Mouse (Mus musculus): Measurements from ENCODE around the gene 1110002E22Rik. TPM values are rescaled to one million over a fixed set of nuclear protein-coding genes. Genes with fewer than 3 reads are reported as not detected.

1110002E22Rik gene
- polyA plus RNA-seq, 1 experiment from 2014 or later, result 18.7 TPM

DNA sequence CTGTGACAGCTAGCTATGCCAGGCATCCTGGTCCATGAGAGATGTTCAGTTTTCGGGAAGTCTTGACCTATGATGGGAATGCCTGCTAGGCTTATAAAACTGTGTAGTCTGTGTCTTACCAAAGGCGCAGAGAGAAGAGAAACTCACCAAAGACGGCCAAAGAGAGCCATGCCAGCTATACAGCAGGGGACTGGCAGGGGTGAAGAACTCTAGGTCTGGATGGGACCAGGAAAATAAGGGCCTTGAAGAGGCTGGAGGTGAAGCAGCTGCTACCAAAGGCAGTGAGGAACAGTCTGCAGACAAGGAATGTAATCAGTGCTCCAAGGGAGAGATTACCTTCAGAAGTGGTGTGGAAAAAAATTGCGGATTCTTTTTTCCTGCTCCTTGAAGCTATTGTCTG, 19.0 kb downstream of the 1110002E22Rik start:
- H3K36me3 ChIP-seq (ENCODE audit: control insufficient read depth, insufficient read depth), result peaks cover 6% of the 10 kb centered on the region
- no peak for ATAC-seq (replicated peaks; ENCODE audit: extremely low read depth, insufficient read depth, low FRiP score)
- H3K4me2 ChIP-seq (ENCODE audit: low read depth, low read length), result no peak overlapping the region
- no peaks in the 10 kb centered on the region for H3K9me3 ChIP-seq (replicated peaks; ENCODE audit: control insufficient read depth, low read length)
- H3K4me1 ChIP-seq (ENCODE audit: control insufficient read depth, insufficient read depth, low read length), result peaks cover 10% of the 10 kb centered on the region
- no peak overlapping the region for H3K9ac ChIP-seq (ENCODE audit: low read length)
- no peak overlapping the region for H3K4me3 ChIP-seq (ENCODE audit: low read length)
- 58% methylated on average over 4 of the region's 4 CpGs for WGBS
- peak overlapping the region; percentile 61 for H3K27ac ChIP-seq (ENCODE audit: low read length)
- H3K27me3 ChIP-seq (ENCODE audit: control insufficient read depth, insufficient read depth, low read length), result no peaks in the 10 kb centered on the region

DNA sequence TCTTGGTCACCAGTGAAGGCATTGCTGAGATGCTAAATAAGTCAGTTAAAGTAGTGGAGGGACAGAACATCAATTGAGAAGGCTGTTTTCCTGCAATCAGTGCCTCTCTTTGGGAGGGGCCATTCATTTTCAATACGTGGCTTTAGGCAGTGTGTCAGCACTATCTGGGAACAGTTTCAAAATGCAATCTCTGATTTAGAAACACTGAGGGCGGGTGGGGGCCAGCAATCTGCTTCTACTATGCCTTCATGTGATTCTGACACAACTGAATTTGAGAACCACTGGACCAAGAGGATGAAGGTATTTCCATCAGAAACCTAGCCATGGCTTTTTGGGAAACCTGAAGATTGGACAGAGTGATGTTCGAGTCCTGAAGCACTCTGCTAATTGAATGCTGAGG, 30.4 kb downstream of the 1110002E22Rik start:
- H3K4me1 ChIP-seq (ENCODE audit: control insufficient read depth, insufficient read depth, low read length), result peaks cover 23% of the 10 kb centered on the region
- no peak for ATAC-seq (replicated peaks; ENCODE audit: extremely low read depth, insufficient read depth, low FRiP score)
- H3K9ac ChIP-seq (ENCODE audit: low read length), result no peak overlapping the region
- no peaks in the 10 kb centered on the region for H3K36me3 ChIP-seq (ENCODE audit: control insufficient read depth, insufficient read depth)
- H3K9me3 ChIP-seq (replicated peaks; ENCODE audit: control insufficient read depth, low read length), result no peaks in the 10 kb centered on the region
- no peaks in the 10 kb centered on the region for H3K27me3 ChIP-seq (ENCODE audit: control insufficient read depth, insufficient read depth, low read length)
- WGBS, result 50% methylated on average over 3 of the region's 3 CpGs
- no peak overlapping the region for H3K4me3 ChIP-seq (ENCODE audit: low read length)
- peak overlapping the region; percentile 44 for H3K27ac ChIP-seq (ENCODE audit: low read length)
- no peak overlapping the region for H3K4me2 ChIP-seq (ENCODE audit: low read depth, low read length)

DNA sequence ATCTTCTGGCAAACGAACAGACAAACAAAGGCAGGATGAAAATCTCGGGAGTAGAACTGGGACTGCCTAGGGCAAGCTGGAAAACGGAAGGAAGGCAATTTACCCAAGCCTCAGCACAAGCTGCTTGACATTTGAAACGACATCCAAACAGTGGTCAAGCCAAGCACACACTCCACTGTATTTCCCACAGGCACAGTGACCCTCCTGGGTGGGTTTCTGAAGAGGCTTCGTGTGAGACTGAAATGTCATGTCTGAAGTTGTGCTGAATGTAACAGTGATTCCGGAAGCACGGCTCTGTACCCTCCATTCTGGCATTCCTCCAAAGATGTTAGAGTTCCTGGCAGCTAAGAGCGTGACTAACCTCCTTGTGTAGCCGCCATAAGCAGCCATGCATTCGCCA, 30.9 kb downstream of the 1110002E22Rik start:
- Histone ChIP-seq H3K4me3 (ENCODE audit: low read length) (no peak overlapping the region), H3K27ac (ENCODE audit: low read length) (peak overlapping the region; percentile 44), H3K4me2 (ENCODE audit: low read depth, low read length) (no peak overlapping the region), H3K4me1 (ENCODE audit: control insufficient read depth, insufficient read depth, low read length) (peaks cover 23% of the 10 kb centered on the region), H3K9ac (ENCODE audit: low read length) (no peak overlapping the region), H3K27me3 (ENCODE audit: control insufficient read depth, insufficient read depth, low read length) (no peaks in the 10 kb centered on the region), H3K9me3 (replicated peaks; ENCODE audit: control insufficient read depth, low read length) (no peaks in the 10 kb centered on the region), H3K36me3 (ENCODE audit: control insufficient read depth, insufficient read depth) (no peaks in the 10 kb centered on the region)
- ATAC-seq (replicated peaks; ENCODE audit: extremely low read depth, insufficient read depth, low FRiP score), result peak; percentile 28
- 52% methylated on average over 10 of the region's 10 CpGs for WGBS

DNA sequence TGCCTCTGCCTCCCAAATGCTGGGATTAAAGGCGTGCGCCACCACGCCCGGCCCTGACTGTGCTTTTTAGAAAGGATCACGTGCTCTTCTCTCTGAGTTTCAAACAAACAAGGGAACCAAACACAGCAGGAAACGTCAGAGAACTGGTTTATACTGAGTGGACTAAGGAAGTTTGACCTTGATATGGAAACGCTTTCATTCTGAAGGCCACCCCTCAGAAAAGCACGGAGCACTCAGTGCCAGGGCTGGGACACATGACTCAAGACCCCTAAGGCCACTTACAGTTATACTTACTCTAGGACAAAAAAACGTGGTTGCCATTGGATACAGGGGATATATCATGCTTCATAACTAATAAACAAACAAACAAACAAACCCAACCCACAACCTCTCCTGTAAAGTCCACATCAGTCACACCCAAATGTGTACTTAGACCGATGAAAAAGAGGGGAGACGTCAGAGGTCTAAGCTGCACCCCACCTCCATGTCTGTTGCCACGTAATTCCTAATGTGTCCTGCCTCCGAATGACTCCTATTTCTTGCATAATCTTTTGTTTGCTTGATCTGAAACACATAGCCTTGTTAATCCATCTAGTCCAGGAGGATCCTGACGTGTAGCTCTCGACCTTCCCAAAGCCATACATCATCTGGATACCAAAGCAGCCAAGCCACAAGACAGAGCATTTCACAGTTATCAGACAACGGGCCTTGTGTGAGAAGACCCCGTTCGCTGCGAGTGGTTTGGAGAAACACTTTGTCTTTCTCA, 31.6 kb downstream of the 1110002E22Rik start:
- Histone ChIP-seq H3K4me3 (ENCODE audit: low read length) (no peak overlapping the region), H3K4me2 (ENCODE audit: low read depth, low read length) (no peak overlapping the region), H3K4me1 (ENCODE audit: control insufficient read depth, insufficient read depth, low read length) (peaks cover 23% of the 10 kb centered on the region), H3K36me3 (ENCODE audit: control insufficient read depth, insufficient read depth) (no peaks in the 10 kb centered on the region), H3K27ac (ENCODE audit: low read length) (no peak overlapping the region), H3K9me3 (replicated peaks; ENCODE audit: control insufficient read depth, low read length) (no peaks in the 10 kb centered on the region), H3K9ac (ENCODE audit: low read length) (no peak overlapping the region), H3K27me3 (ENCODE audit: control insufficient read depth, insufficient read depth, low read length) (no peaks in the 10 kb centered on the region)
- ATAC-seq (replicated peaks; ENCODE audit: extremely low read depth, insufficient read depth, low FRiP score), result no peak
- 81% methylated on average over 19 of the region's 19 CpGs for WGBS

DNA sequence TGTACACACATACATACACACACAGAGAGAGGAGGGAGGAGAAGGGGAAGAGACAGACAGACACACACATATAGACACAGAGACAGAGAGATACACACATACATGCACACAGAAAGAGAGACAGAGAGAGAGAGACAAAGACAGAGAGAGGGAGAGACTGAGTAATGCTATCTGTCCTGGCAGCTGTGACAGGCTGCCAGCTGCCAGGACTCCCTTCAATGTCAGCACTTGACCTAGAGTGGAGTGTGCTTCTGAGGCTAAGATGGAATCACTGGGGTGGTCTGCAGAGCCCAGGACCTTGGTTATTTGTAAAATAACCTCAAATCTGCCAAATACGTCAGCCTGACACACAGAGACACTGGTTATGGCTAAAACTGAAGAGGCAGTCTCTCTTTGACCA, 32.9 kb downstream of the 1110002E22Rik start:
- peak overlapping the region; percentile 50 for H3K27ac ChIP-seq (ENCODE audit: low read length)
- no peaks in the 10 kb centered on the region for H3K36me3 ChIP-seq (ENCODE audit: control insufficient read depth, insufficient read depth)
- WGBS, result 59% methylated on average over 1 of the region's 1 CpGs
- H3K4me1 ChIP-seq (ENCODE audit: control insufficient read depth, insufficient read depth, low read length), result peaks cover 23% of the 10 kb centered on the region
- H3K9me3 ChIP-seq (replicated peaks; ENCODE audit: control insufficient read depth, low read length), result no peaks in the 10 kb centered on the region
- no peak overlapping the region for H3K4me2 ChIP-seq (ENCODE audit: low read depth, low read length)
- no peaks in the 10 kb centered on the region for H3K27me3 ChIP-seq (ENCODE audit: control insufficient read depth, insufficient read depth, low read length)
- H3K9ac ChIP-seq (ENCODE audit: low read length), result 0 out of 2 replicates have a peak overlapping the region, but pooled peaks have one; percentile 1
- peak; percentile 70; the same call in 1 of the 2 replicates for ATAC-seq (replicated peaks; ENCODE audit: extremely low read depth, insufficient read depth, low FRiP score)
- no peak overlapping the region for H3K4me3 ChIP-seq (ENCODE audit: low read length)

DNA sequence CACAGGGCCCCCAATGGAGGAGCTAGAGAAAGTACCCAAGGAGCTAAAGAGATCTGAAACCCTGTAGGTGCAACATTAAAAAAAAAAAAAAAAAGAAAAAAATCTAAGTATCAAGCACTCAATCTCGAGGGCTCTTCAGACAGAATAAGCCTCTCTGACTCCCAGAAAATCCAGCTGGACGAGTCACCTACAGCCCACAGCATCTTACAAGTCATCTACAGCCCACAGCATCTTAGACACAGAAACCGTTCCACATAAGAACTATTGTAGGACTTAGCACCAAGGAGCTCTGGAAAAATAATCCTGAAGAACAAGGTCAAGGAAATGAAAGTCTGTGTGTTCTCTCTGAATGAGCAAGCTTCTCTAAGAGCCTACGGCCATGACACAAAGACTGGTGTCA, 37.1 kb downstream of the 1110002E22Rik start:
- Histone ChIP-seq H3K9me3 (replicated peaks; ENCODE audit: control insufficient read depth, low read length) (no peaks in the 10 kb centered on the region), H3K4me3 (ENCODE audit: low read length) (no peak overlapping the region), H3K4me1 (ENCODE audit: control insufficient read depth, insufficient read depth, low read length) (peaks cover 22% of the 10 kb centered on the region), H3K27ac (ENCODE audit: low read length) (no peak overlapping the region), H3K36me3 (ENCODE audit: control insufficient read depth, insufficient read depth) (no peaks in the 10 kb centered on the region), H3K9ac (ENCODE audit: low read length) (no peak overlapping the region), H3K4me2 (ENCODE audit: low read depth, low read length) (no peak overlapping the region), H3K27me3 (ENCODE audit: control insufficient read depth, insufficient read depth, low read length) (no peaks in the 10 kb centered on the region)
- 78% methylated on average over 4 of the region's 4 CpGs for WGBS
- no peak for ATAC-seq (replicated peaks; ENCODE audit: extremely low read depth, insufficient read depth, low FRiP score)

DNA sequence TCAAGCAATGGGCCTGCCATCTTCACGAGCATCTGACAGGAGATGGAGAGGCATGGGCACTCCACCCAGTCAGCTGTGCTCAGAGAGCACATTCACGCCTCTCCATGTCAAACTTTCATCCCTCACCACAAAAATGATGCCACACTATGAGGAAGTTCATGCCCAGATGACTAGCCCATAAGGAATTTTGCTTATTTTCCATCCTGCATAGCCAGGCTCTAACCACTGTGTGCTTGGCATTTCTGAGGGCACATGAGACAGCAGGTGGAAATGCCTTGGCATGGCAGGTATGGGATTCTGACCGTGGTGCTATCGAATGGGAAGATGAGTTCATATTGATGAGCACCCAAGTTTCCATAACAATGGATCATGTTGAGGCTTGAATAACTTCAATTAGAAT, 38.8 kb downstream of the 1110002E22Rik start:
- Histone ChIP-seq H3K4me1 (ENCODE audit: control insufficient read depth, insufficient read depth, low read length) (peaks cover 8% of the 10 kb centered on the region), H3K27me3 (ENCODE audit: control insufficient read depth, insufficient read depth, low read length) (no peaks in the 10 kb centered on the region), H3K36me3 (ENCODE audit: control insufficient read depth, insufficient read depth) (no peaks in the 10 kb centered on the region), H3K9ac (ENCODE audit: low read length) (no peak overlapping the region), H3K4me3 (ENCODE audit: low read length) (no peak overlapping the region), H3K9me3 (replicated peaks; ENCODE audit: control insufficient read depth, low read length) (no peaks in the 10 kb centered on the region), H3K27ac (ENCODE audit: low read length) (no peak overlapping the region), H3K4me2 (ENCODE audit: low read depth, low read length) (no peak overlapping the region)
- ATAC-seq (replicated peaks; ENCODE audit: extremely low read depth, insufficient read depth, low FRiP score), result no peak
- WGBS, result 85% methylated on average over 4 of the region's 4 CpGs

DNA sequence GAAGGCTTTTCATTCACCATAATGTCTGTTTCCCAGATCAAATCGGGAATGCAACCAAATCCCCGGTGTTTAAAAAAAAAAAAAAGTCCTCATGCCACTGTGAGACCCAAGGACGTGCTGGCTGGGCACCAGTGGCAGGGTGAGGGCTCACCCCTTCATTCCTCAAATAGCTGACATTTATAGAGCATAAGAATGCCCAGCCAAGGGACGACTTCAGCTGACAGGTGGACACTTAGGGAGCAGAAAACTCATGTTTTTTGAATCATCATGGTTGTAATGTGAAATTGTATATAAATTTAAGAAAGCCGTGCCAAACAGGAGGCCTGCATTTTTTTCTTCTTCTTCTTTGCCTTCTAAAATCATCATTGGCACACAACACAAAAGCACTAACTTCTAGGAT, 40.2 kb downstream of the 1110002E22Rik start:
- no peak overlapping the region for H3K9ac ChIP-seq (ENCODE audit: low read length)
- H3K4me1 ChIP-seq (ENCODE audit: control insufficient read depth, insufficient read depth, low read length), result peaks cover 8% of the 10 kb centered on the region
- no peak overlapping the region for H3K27ac ChIP-seq (ENCODE audit: low read length)
- WGBS, result 42% methylated on average over 5 of the region's 5 CpGs
- H3K4me2 ChIP-seq (ENCODE audit: low read depth, low read length), result no peak overlapping the region
- peak; percentile 52 for ATAC-seq (replicated peaks; ENCODE audit: extremely low read depth, insufficient read depth, low FRiP score)
- H3K27me3 ChIP-seq (ENCODE audit: control insufficient read depth, insufficient read depth, low read length), result no peaks in the 10 kb centered on the region
- no peaks in the 10 kb centered on the region for H3K9me3 ChIP-seq (replicated peaks; ENCODE audit: control insufficient read depth, low read length)
- H3K4me3 ChIP-seq (ENCODE audit: low read length), result no peak overlapping the region
- H3K36me3 ChIP-seq (ENCODE audit: control insufficient read depth, insufficient read depth), result no peaks in the 10 kb centered on the region

DNA sequence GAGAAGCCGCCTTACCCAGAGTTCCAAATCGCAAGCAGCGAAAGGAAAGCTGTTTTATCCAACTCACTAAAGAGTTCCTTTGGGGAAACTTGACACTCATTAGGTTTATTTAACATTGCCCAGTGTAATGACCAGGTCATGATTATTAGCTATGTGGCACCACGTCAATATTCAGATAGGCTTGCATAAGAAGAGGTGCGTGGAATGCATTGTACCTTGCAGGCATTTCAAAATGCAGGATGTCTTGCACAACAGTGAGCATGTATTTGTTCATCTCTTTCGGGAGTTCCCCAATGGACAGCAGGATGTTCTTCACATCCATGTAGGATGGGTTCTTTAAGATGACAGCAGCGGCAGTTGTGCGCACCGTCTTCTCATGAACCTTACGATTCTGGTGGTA, 42.0 kb downstream of the 1110002E22Rik start:
- Histone ChIP-seq H3K36me3 (ENCODE audit: control insufficient read depth, insufficient read depth) (no peaks in the 10 kb centered on the region), H3K27ac (ENCODE audit: low read length) (no peak overlapping the region), H3K4me3 (ENCODE audit: low read length) (no peak overlapping the region), H3K9ac (ENCODE audit: low read length) (no peak overlapping the region), H3K27me3 (ENCODE audit: control insufficient read depth, insufficient read depth, low read length) (no peaks in the 10 kb centered on the region), H3K9me3 (replicated peaks; ENCODE audit: control insufficient read depth, low read length) (no peaks in the 10 kb centered on the region), H3K4me2 (ENCODE audit: low read depth, low read length) (no peak overlapping the region), H3K4me1 (ENCODE audit: control insufficient read depth, insufficient read depth, low read length) (peaks cover 8% of the 10 kb centered on the region)
- ATAC-seq (replicated peaks; ENCODE audit: extremely low read depth, insufficient read depth, low FRiP score), result no peak
- WGBS, result 94% methylated on average over 10 of the region's 10 CpGs

Data from heart, embryonic 16.5 days (tissue).